Mouse (Mus musculus): ENCODE data around the gene Trabd. TPM values are rescaled to one million over a fixed set of nuclear protein-coding genes. Genes with fewer than 3 reads are reported as not detected.
A peak's percentile ranks its signal among the peaks of the same experiment; 100 is the strongest.

Trabd gene
- total RNA-seq (2021), result 38.2 and 47.1 TPM in 2 replicates
- long read RNA-seq, experiment 1, transcript Trabd-201 (10 exons, 2,439 nt), result major isoform, 76 of 104 reads
- long read RNA-seq, experiment 1, partial matches to known transcripts, result 6 of 104 reads
- long read RNA-seq, experiment 1, other reads (novel, unspliced or antisense), result 16 of 104 reads
- long read RNA-seq, experiment 2, transcript Trabd-205 (10 exons, 2,396 nt), result minor isoform, 6 of 55 reads
- long read RNA-seq, experiment 2, transcript Trabd-201 (10 exons, 2,439 nt), result major isoform, 35 of 55 reads
- long read RNA-seq, experiment 2, partial matches to known transcripts, result 2 of 55 reads
- long read RNA-seq, experiment 2, other reads (novel, unspliced or antisense), result 11 of 55 reads

- no peak for DNase-seq
These were observed at the start of gene Trabd for GRCm38 (mm10) chr15:89074613-89075477. Trabd (plus strand) TSS chr15:89075124.

GRCm38 (mm10) chr15:89044381-89044780 is 30.5 kb upstream of the Trabd start:
- no peak for DNase-seq

- DNase-seq, result no peak
These were observed 28.6 kb upstream of the Trabd start for GRCm38 (mm10) chr15:89046356-89046755.

DNA sequence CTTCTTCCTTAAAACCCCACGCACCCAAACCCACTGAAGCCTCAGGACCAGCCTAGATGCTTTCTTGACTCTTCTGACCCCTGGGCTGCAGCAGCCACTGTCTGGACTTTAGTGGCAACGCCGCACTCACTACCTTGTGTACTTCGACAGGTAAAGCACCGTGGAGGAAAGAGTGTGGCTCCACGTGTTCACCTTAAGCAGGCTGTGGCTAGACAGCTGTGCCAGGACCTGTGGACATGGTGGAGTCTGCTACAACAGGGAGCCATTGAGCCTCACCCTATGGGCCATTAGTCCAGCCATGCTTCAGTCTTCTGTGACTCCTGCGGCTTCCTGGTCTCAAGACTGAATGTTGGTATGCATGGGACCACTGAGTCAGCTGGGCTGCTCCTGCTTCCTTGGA is 20.3 kb upstream of the Trabd start:
- DNase-seq, result no peak

GRCm38 (mm10) chr15:89058736-89059135 is 16.2 kb upstream of the Trabd start:
- no peak for DNase-seq

DNA sequence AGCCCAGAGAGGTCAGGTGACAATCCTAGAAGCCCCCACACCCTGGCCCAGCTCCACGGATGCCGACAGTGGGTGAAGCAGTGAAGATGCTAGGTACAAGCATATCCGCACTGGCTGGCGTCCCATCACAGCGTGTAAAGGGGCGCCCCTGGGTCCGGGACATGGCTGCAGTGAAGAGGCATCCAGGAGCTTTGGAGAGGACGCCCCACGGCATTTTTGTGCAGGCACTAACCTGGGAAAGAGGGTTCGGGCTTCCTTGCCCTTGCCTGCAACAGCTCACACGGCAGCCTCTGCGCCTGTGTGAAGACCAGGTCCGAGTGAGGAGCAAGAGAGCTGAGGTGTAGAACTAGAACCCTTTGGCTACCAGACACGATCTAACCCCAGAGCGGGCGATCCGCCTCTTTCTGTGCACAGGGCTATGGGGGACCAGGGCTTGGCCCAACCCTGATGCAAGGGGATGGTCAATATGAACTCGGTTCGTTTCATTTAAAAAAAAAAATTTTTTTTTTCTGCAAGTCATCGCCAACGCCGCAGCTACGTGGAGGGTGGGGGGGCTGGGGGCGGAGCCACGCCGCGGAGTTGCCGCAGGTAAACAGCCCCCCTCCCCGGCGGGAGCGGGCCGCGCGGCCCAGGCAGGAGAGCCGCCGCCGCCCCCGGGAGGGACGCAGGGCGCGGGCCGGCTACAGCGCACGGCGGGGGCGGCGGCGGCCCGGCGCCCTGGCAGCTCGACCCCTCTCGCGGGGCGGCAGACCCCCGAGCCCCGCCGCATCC is 15.6 kb upstream of the Trabd start, which contains the start of gene Panx2:
TSS of gene Panx2 (plus strand) at position 574 of the 771 bp plus-strand sequence.
- no peak for DNase-seq

DNA sequence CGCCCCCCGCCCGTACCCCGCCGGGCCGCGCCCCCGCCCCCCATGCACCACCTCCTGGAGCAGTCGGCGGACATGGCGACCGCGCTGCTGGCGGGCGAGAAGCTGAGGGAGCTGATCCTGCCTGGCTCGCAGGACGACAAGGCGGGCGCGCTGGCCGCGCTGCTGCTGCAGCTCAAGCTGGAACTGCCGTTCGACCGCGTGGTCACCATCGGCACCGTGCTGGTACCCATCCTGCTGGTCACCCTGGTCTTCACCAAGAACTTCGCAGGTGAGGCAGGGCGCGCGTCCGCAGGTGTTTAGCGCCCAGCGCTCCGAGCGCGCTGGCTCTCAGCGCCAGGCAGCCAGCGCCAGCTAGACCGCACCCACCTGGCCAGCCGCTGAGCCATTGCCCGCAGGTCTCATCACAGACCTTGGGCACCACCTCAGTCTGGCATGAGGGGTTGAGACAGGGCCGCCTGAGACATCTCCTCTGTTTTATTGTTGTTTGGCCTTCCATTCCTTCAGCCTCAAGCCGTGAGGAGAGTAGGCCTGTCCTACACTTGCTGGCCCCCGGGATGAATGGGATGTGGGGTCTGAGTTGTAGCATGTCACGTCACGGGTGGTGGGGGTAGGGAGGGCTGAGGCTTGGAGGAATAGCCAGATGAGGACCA is 14.8 kb upstream of the Trabd start:
- DNase-seq, result peak; percentile 38

GRCm38 (mm10) chr15:89060811-89061460 is 14.0 kb upstream of the Trabd start:
- no peak for DNase-seq

DNA sequence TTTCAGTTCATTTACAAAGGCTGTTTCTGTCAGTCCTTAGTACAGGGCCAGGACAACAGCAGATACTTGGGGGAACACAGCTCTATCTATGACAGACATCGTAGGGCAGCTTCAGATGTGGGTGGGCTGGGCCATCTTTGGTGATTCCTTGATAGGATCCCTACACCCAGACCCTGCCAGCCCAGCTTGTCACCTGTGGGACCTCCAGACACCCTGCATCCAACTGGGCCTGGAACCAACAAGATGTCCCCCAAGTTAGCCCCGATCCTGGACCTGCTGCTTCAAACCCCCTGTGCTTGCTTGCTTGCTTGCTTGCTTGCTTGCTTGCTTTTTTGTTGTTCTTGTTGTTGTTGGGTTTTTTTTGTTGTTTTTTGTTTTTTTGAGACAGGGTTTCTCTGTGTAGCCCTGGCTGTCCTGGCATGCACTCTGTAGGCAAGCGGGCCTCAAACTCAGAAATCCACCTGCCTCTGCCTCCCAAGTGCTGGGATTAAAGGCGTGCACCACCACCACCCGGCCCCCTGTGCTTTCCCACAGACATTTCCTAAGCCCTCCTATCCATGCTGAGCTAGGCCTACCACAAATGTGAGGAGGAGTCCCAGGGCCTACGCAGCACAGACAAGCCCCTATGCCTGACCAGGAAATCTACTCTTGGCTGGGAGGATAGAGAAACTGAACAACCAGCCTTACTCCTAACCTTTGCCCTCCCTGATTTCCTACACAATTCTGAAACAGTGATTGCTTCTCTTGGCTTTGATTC is 13.0 kb upstream of the Trabd start:
- DNase-seq, result no peak

DNA sequence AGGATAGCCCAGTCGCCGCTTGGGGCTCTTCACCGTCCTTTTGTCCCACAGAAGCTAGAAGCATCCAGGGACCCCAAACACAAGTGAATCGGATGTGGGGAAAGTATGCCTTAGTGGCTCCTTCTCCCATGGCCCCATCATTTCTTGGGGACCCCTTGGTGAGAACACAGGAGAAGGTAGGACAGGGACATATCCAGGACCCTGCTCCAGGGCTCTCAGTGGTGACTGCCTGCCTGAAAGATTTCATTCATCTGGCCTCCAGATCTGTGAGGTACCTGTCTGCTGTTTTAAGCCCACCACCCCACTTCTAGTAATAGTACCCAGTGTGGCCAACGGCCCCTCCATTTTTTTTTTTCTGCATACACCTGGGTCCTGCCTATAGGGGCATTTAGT is 12.4 kb upstream of the Trabd start:
- no peak for DNase-seq

- DNase-seq, result no peak
These were observed 11.9 kb upstream of the Trabd start for GRCm38 (mm10) chr15:89063001-89063400.

DNA sequence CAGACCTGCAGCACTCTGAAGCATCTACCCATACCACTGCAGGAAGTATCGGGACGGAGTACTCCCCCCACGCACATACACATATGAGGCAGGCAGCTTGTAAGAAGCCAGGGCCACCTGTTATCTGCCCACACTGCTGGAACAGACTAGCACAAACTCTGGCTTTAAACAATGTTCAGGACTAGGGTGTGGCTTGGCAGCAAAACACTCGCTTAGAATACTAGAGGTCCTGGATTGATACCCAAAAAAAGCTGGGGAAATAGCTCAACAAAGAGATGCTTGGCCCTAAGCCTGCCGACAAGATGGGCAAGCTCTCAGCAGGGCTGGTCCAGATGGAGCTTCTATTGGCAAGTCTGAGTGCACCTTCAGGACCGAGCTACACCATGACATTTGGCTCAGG is 11.4 kb upstream of the Trabd start:
- DNase-seq, result no peak

DNA sequence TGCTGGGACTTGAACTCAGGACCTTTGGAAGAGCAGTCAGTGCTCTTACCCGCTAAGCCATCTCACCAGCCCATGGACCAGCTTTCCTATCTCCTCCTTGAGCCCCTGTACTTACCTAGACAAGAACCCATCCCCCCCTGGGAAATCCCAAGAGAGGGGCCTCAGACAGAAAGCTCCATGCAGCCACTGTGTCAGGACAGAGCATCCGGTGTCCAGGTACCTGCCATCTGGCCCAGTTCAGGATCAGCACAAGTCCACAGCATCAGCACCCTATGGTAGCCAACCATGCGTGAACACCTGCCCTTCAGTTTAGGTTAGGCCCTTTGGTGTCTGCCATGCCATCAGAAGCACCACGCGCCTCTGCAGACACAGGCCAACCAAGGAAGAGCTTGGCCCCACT is 10.0 kb upstream of the Trabd start:
- DNase-seq, result no peak

- no peak for DNase-seq
These were observed 7.3 kb upstream of the Trabd start for GRCm38 (mm10) chr15:89067609-89068008.

DNA sequence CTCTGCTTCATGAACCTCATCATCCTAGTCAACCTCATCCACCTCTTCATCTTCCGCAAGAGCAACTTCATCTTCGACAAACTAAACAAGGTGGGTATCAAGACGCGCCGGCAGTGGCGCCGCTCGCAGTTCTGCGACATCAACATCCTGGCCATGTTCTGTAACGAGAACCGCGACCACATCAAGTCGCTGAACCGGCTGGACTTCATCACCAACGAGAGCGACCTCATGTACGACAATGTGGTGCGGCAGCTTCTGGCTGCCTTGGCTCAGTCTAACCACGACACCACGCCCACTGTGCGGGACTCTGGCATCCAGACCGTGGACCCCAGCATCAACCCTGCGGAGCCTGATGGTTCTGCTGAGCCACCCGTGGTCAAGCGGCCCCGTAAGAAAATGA is 6.7 kb upstream of the Trabd start:
- no peak for DNase-seq

DNA sequence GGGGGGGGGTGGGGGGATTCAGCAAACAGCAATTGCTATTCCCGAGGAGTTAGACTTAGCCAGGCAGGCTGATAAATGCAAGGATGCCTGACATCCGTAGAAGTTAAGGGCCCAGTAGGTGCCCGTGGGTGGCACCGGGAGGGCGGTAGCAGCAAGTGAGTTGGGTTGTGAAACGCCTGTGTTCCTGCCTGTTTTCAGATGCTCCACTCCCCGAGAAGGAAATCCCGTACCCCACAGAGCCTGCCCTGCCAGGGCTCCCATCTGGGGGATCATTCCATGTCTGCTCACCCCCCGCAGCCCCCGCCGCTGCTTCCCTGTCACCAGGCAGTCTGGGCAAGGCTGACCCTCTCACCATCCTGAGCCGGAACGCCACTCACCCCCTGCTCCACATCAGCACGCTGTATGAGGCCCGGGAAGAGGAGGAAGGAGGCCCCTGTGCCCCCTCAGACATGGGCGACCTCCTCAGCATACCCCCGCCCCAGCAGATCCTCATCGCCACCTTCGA is 5.5 kb upstream of the Trabd start:
- no peak for DNase-seq

DNA sequence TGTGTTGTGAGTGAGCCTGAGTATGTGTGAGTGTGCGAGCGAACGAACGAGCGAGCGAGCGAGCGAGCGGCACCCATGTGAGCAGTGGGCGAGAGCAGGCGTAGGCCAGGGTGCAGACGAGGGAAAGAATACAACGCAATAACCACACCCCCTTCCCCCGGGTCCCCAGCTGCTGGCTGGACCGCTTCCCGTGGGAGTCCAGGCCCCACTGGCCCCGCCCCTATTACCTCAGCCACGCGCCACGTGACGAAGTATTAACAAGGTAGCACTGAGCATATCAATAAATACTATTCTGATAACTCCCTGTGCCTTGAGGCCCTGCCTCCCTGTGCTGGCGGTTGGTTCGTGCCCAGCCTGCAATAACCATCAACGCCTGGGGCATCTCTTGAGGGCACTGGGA is 4.3 kb upstream of the Trabd start:
- no peak for DNase-seq

DNA sequence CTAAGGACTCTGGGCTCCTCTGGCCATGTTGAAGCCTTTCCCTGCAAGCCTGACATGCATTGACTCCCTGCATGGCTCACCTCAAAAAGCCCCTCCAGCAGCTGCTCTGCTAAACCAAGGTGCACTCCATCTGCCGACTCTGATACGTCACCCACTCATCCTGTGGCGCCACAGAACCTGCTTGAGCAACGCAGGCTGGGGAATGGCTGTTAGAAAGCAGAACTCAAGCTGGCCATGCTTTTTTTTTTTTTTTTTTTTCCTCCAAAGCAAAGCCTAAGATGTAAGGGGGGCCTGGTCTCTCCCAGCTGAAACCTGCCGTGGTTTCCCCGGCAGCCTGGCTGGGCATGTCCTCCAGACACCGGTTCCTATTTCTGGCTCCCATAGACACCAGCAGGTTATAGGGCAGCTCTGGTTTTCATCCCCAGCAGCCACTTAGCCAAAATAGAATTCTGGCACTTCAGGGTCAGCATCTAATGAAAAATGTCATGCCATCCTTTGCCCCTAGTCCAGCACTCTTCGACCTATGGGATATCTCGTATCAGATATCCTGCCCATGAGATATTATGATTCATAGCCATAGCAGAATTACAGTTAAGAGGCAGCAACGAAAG is 826 bp upstream of the Trabd start:
- DNase-seq, result no peak

GRCm38 (mm10) chr15:89075478-89076147 is 689 bp downstream of the Trabd start:
- peak; percentile 96 for DNase-seq

Data from adrenal gland, postnatal 14 days (tissue).